Mouse (Mus musculus) midbrain, embryonic 16.5 days (tissue): Measurements from ENCODE around the gene Gata3. TPM values are rescaled to one million over a fixed set of nuclear protein-coding genes. Genes with fewer than 3 reads are reported as not detected.

Source experiments
- ATAC-seq: fragments of 200-750 bp; cut with Nextera tagmentation; 2 replicates; pipeline ENCODE4 v1.8.0; 2017; ENCODE audit warnings: moderate TSS enrichment
- H3K27ac ChIP-seq: fragments of 300-500 bp; sonication (generic); 2 replicates; pipeline ENCODE4 v1.5.1; 2014; ENCODE audit warnings: mild to moderate bottlenecking, low read length, mixed read lengths
- H3K27me3 ChIP-seq: fragments of 300-500 bp; sonication (generic); 2 replicates; pipeline ENCODE4 v1.6.1; 2014; ENCODE audit warnings: low read depth, low read length, mixed read lengths; ENCODE audit not compliant: control insufficient read depth, insufficient read depth
- H3K36me3 ChIP-seq: fragments of 300-500 bp; sonication (generic); 2 replicates; pipeline ENCODE4 v1.6.1; 2014; ENCODE audit warnings: mild to moderate bottlenecking, low read length, moderate library complexity, mixed read lengths; ENCODE audit not compliant: control insufficient read depth, insufficient read depth
- H3K4me1 ChIP-seq: fragments of 300-500 bp; sonication (generic); 2 replicates; pipeline ENCODE4 v1.6.1; 2014; ENCODE audit warnings: mild to moderate bottlenecking, low read length, mixed read lengths; ENCODE audit not compliant: control insufficient read depth, insufficient read depth
- H3K4me2 ChIP-seq: fragments of 300-500 bp; sonication (generic); 2 replicates; pipeline ENCODE4 v1.6.1; 2014; ENCODE audit warnings: mild to moderate bottlenecking, low read length, mixed read lengths
- H3K4me3 ChIP-seq: fragments of 300-500 bp; sonication (generic); 2 replicates; pipeline ENCODE4 v1.5.1; 2014; ENCODE audit warnings: low read depth, mild to moderate bottlenecking, low read length, moderate library complexity, mixed read lengths
- H3K9ac ChIP-seq: fragments of 300-500 bp; sonication (generic); 2 replicates; pipeline ENCODE4 v1.6.1; 2014; ENCODE audit warnings: low read depth, low read length, mixed read lengths
- H3K9me3 ChIP-seq: fragments of 300-500 bp; sonication (generic); replicated peaks from 2 replicates; pipeline ENCODE4 v1.6.1; 2014; ENCODE audit warnings: mild to moderate bottlenecking, low read length, mixed read lengths; ENCODE audit not compliant: control insufficient read depth, poor library complexity, severe bottlenecking
- WGBS: fragments of 180-500 bp; shearing (Covaris S2); extraction: QIAGEN DNeasy Blood & Tissue Kit; methylation state at CpG from one replicate; pipeline ENCODE4 v1.1.7; 2014; 5-methylcytosine and 5-hydroxymethylcytosine counted together
- polyA plus RNA-seq: library from polyadenylated mRNA; unstranded; fragments of >200 nt; fragmentation: Nextera tagmentation; extraction: Ambion mirVana; gene quantifications from 2 replicates; pipeline ENCODE4 v1.2.1, GENCODE M21; 2015

Gene Gata3
- polyA plus RNA-seq, result 84.5 and 92.5 TPM in 2 replicates

GRCm38 (mm10) chr2:9889651-9890183 lies at the start of gene Gata3:
TSS of gene Gata3 (minus strand) at chr2:9890034.
- H3K27ac ChIP-seq, result peak within 1 kb of the TSS; percentile 54
- no peaks in the 10 kb centered on the region for H3K9me3 ChIP-seq
- H3K4me2 ChIP-seq, result peak within 1 kb of the TSS; percentile 46
- H3K4me1 ChIP-seq, result peaks cover 5% of the 10 kb centered on the region
- no peaks in the 10 kb centered on the region for H3K36me3 ChIP-seq
- peak within 1 kb of the TSS; percentile 22; the same call in 1 of the 2 replicates for H3K9ac ChIP-seq
- no peak for ATAC-seq
- peaks cover 43% of the 10 kb centered on the region for H3K27me3 ChIP-seq
- under 1% methylated on average over 23 of the region's 23 CpGs for WGBS
- peak within 1 kb of the TSS; percentile 31 for H3K4me3 ChIP-seq

- Histone ChIP-seq H3K36me3 (no peaks in the 10 kb centered on the region), H3K27me3 (no peaks in the 10 kb centered on the region), H3K4me2 (no peak overlapping the region), H3K9ac (no peak overlapping the region), H3K27ac (no peak overlapping the region), H3K9me3 (no peaks in the 10 kb centered on the region), H3K4me1 (no peaks in the 10 kb centered on the region), H3K4me3 (no peak overlapping the region)
- 0 out of 2 replicates have a peak, but pooled peaks have one; percentile 48 for ATAC-seq
- 96% methylated on average over 4 of the region's 4 CpGs for WGBS
Observed at GRCm38 (mm10) chr2:9939250-9939649, 49.4 kb upstream of the Gata3 start.

GRCm38 (mm10) chr2:9935965-9936364 lies 46.1 kb upstream of the Gata3 start:
- Histone ChIP-seq H3K9ac (no peak overlapping the region), H3K4me3 (no peak overlapping the region), H3K27ac (no peak overlapping the region), H3K4me2 (no peak overlapping the region), H3K27me3 (no peaks in the 10 kb centered on the region), H3K4me1 (no peaks in the 10 kb centered on the region), H3K36me3 (no peaks in the 10 kb centered on the region), H3K9me3 (no peaks in the 10 kb centered on the region)
- WGBS, result no CpG with 5 or more reads among the region's 1 CpGs
- ATAC-seq, result no peak

GRCm38 (mm10) chr2:9926905-9927283 lies 37.1 kb upstream of the Gata3 start:
- Histone ChIP-seq H3K4me1 (peaks cover 3% of the 10 kb centered on the region; the same call in 1 of the 2 replicates), H3K4me3 (no peak overlapping the region), H3K4me2 (no peak overlapping the region), H3K27ac (no peak overlapping the region), H3K27me3 (no peaks in the 10 kb centered on the region), H3K9ac (no peak overlapping the region), H3K9me3 (no peaks in the 10 kb centered on the region), H3K36me3 (no peaks in the 10 kb centered on the region)
- 68% methylated on average over 4 of the region's 4 CpGs for WGBS
- no peak for ATAC-seq

- no peak overlapping the region for H3K4me2 ChIP-seq
- peaks cover 3% of the 10 kb centered on the region; the same call in 1 of the 2 replicates for H3K4me1 ChIP-seq
- WGBS, result 38% methylated on average over 7 of the region's 7 CpGs
- H3K36me3 ChIP-seq, result no peaks in the 10 kb centered on the region
- no peak overlapping the region for H3K9ac ChIP-seq
- no peaks in the 10 kb centered on the region for H3K9me3 ChIP-seq
- ATAC-seq, result no peak
- no peak overlapping the region for H3K4me3 ChIP-seq
- no peaks in the 10 kb centered on the region for H3K27me3 ChIP-seq
- H3K27ac ChIP-seq, result no peak overlapping the region
Observed at GRCm38 (mm10) chr2:9926194-9926904, 36.5 kb upstream of the Gata3 start.

GRCm38 (mm10) chr2:9918691-9919471 lies 29.0 kb upstream of the Gata3 start:
- Histone ChIP-seq H3K4me1 (no peaks in the 10 kb centered on the region), H3K4me3 (no peak overlapping the region), H3K27ac (no peak overlapping the region), H3K9ac (no peak overlapping the region), H3K27me3 (no peaks in the 10 kb centered on the region), H3K4me2 (no peak overlapping the region), H3K9me3 (no peaks in the 10 kb centered on the region), H3K36me3 (peaks cover 6% of the 10 kb centered on the region)
- 94% methylated on average over 17 of the region's 17 CpGs for WGBS
- no peak for ATAC-seq

- Histone ChIP-seq H3K4me2 (no peak overlapping the region), H3K4me3 (no peak overlapping the region), H3K27ac (no peak overlapping the region), H3K27me3 (no peaks in the 10 kb centered on the region), H3K9me3 (no peaks in the 10 kb centered on the region), H3K4me1 (no peaks in the 10 kb centered on the region), H3K9ac (no peak overlapping the region), H3K36me3 (peaks cover 6% of the 10 kb centered on the region)
- 93% methylated on average over 9 of the region's 9 CpGs for WGBS
- ATAC-seq, result no peak
Observed at GRCm38 (mm10) chr2:9917602-9918001, 27.8 kb upstream of the Gata3 start.

- Histone ChIP-seq H3K4me1 (no peaks in the 10 kb centered on the region), H3K4me3 (no peak overlapping the region), H3K27me3 (no peaks in the 10 kb centered on the region; the same call in 1 of the 2 replicates), H3K9me3 (no peaks in the 10 kb centered on the region), H3K27ac (no peak overlapping the region), H3K4me2 (no peak overlapping the region), H3K36me3 (no peaks in the 10 kb centered on the region), H3K9ac (no peak overlapping the region)
- no peak for ATAC-seq
- WGBS, result 10% methylated on average over 11 of the region's 11 CpGs
Observed at GRCm38 (mm10) chr2:9905995-9906394, 16.2 kb upstream of the Gata3 start.
